Comparison of ENCODE assay signal across 13 mouse cellular contexts in the genomic region with DNA sequence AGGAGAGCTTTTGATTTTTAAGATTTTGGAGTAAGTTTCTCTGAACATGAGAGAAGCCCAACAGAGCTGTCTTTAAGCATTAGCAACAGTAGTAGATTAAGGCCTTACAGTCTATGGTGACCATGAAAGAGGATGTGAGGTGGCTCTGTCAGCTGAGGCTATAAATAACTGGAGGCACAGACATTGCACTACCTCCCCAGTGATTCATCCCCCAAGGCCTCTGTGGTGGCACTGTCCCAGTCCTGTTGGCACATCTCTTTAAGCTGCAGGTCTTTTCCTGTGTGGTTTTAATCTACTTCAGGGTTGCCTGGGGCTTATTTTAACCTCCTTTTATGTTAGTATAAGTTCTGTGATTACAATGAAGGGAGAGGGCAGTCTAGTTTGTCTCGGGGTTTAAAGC.
DNase-seq lines count a peak whose midpoint lies in the region; ATAC-seq lines count a peak whose summit lies in the region.
"Had no signal": no experiment of that assay in that cellular context is flagged by ENCODE, and none has a peak within 500 bp of the region (broad histone marks: within the 10 kb centered on the region; RNA-seq: fewer than 3 reads in every experiment).

No protein-coding gene starts in this region.

- DNase-seq in 3134 (ENCODE audit: extremely low read depth, insufficient read length, low spot score): peak; percentile 72
- DNase-seq in Muller cell, postnatal 12 days (ENCODE audit: inconsistent ontology term): peak; percentile 57
- peak; percentile 45 for DNase-seq in adrenal gland, postnatal 25 days
- no peak for DNase-seq in left cerebral cortex, adult 8-10 months (ENCODE audit: low spot score in 2 of 2)
- no peak for DNase-seq in lung, postnatal 36 days
- DNase-seq in lung, postnatal 14 days: no peak
- DNase-seq in layer of hippocampus, postnatal 25 days (ENCODE audit: extremely low spot score in 1 of 2, low spot score in 1 of 2): no peak
- DNase-seq: cerebellum, postnatal 10 days; heart, adult 18-20 months; kidney, adult 11 months; lung, adult 18-20 months had no signal

- ATAC-seq in hematopoietic stem cell, adult 5-6 weeks (replicated peaks in 1 of 2; ENCODE audit: insufficient read depth in 1 of 2, low FRiP score in 2 of 2, low TSS enrichment in 1 of 2, low read depth in 1 of 2, poor library complexity in 2 of 2, severe bottlenecking in 2 of 2): peak; percentile 60 to 73; a peak in 3 of 4 replicates
- ATAC-seq: Patski had no signal

Comparison
In these comparisons a context has a peak if more than half of its experiments do, and no peak if none do; other contexts are left out.
1. DNase-seq: peak in 3134 (single experiment), Muller cell, postnatal 12 days (single experiment) and adrenal gland, postnatal 25 days (single experiment); none in left cerebral cortex, adult 8-10 months (0 of 2), lung, postnatal 36 days (single experiment), lung, postnatal 14 days (single experiment) and layer of hippocampus, postnatal 25 days (0 of 2).